Mouse (Mus musculus): ENCODE results near the gene Tpmt. TPM values are rescaled to one million over a fixed set of nuclear protein-coding genes. Genes with fewer than 3 reads are reported as not detected.

Tpmt gene
- polyA plus RNA-seq, 1 experiment from 2014 or later, result 13.4 TPM

GRCm38 (mm10) chr13:46975930-46976329, 68.6 kb downstream of the Tpmt start:
- Histone ChIP-seq H3K4me1 (replicated peaks) (peaks cover 30% of the 10 kb centered on the region), H3K27ac (ENCODE audit: poor library complexity, severe bottlenecking) (no peak overlapping the region; the same call in 1 of the 2 replicates), H3K36me3 (no peaks in the 10 kb centered on the region), H3K9me3 (replicated peaks) (no peaks in the 10 kb centered on the region), H3K4me3 (no peak overlapping the region), H3K4me2 (no peak overlapping the region), H3K9ac (no peak overlapping the region), H3K27me3 (replicated peaks) (no peaks in the 10 kb centered on the region)
- ATAC-seq (ENCODE audit: insufficient number of reproducible peaks, low FRiP score), result no peak
- 51% methylated on average over 4 of the region's 4 CpGs for WGBS

GRCm38 (mm10) chr13:46975031-46975551, 69.4 kb downstream of the Tpmt start:
- H3K9ac ChIP-seq, result no peak overlapping the region
- no peak overlapping the region for H3K4me3 ChIP-seq
- no peak for ATAC-seq (ENCODE audit: insufficient number of reproducible peaks, low FRiP score)
- H3K27me3 ChIP-seq (replicated peaks), result no peaks in the 10 kb centered on the region
- H3K27ac ChIP-seq (ENCODE audit: poor library complexity, severe bottlenecking), result no peak overlapping the region
- no peaks in the 10 kb centered on the region for H3K9me3 ChIP-seq (replicated peaks)
- peaks cover 21% of the 10 kb centered on the region for H3K4me1 ChIP-seq (replicated peaks)
- WGBS, result 57% methylated on average over 14 of the region's 14 CpGs
- peak overlapping the region; percentile 34; the same call in 1 of the 2 replicates for H3K4me2 ChIP-seq
- no peaks in the 10 kb centered on the region for H3K36me3 ChIP-seq

Other genes with a start within 250 kb of the Tpmt start
- 51.4 and 56.0 TPM in 2 replicates for gene Kif13a, start 114.9 kb downstream of the Tpmt start, polyA plus RNA-seq (2016; fragmentation: Nextera tagmentation; extraction: Ambion mirVana)
- gene Nhlrc1, start 29.9 kb downstream of the Tpmt start, polyA plus RNA-seq (2016; fragmentation: Nextera tagmentation; extraction: Ambion mirVana), result 4.0 and 4.2 TPM in 2 replicates
- 9.0 and 9.3 TPM in 2 replicates for gene Kdm1b, start 1.2 kb downstream of the Tpmt start, polyA plus RNA-seq (2016; fragmentation: Nextera tagmentation; extraction: Ambion mirVana)
- 171 and 173 TPM in 2 replicates for gene Dek, start 61.5 kb upstream of the Tpmt start, polyA plus RNA-seq (2016; fragmentation: Nextera tagmentation; extraction: Ambion mirVana)
- 1.6 and 1.9 TPM in 2 replicates for gene Rnf144b, start 77.9 kb upstream of the Tpmt start, polyA plus RNA-seq (2016; fragmentation: Nextera tagmentation; extraction: Ambion mirVana)

Measured in heart, embryonic 12.5 days (tissue).